Mouse (Mus musculus) forebrain, embryonic 16.5 days (tissue): ENCODE measurements around the gene Pex14. TPM values are rescaled to one million over a fixed set of nuclear protein-coding genes. Genes with fewer than 3 reads are reported as not detected.
A peak's percentile ranks its signal among the peaks of the same experiment; 100 is the strongest.

Source experiments
- ATAC-seq: fragments of 200-750 bp; cut with Nextera tagmentation; 2 replicates; pipeline ENCODE4 v1.8.0; 2017; ENCODE audit warnings: mild to moderate bottlenecking, moderate library complexity
- H3K27ac ChIP-seq: fragments of 300-500 bp; sonication (generic); 2 replicates; pipeline ENCODE4 v1.5.1; 2014; ENCODE audit warnings: low read length, control low read depth
- H3K27me3 ChIP-seq: fragments of 300-500 bp; sonication (generic); replicated peaks from 2 replicates; pipeline ENCODE4 v1.6.1; 2014; ENCODE audit warnings: low read length; ENCODE audit not compliant: control insufficient read depth, insufficient read depth
- H3K36me3 ChIP-seq: fragments of 300-500 bp; sonication (generic); 2 replicates; pipeline ENCODE4 v1.6.1; 2014; ENCODE audit not compliant: control insufficient read depth, insufficient read depth
- H3K4me1 ChIP-seq: fragments of 300-500 bp; sonication (generic); replicated peaks from 2 replicates; pipeline ENCODE4 v1.6.1; 2014; ENCODE audit warnings: low read length; ENCODE audit not compliant: control insufficient read depth, insufficient read depth
- H3K4me2 ChIP-seq: fragments of 300-500 bp; sonication (generic); 2 replicates; pipeline ENCODE4 v1.6.1; 2014; ENCODE audit warnings: mild to moderate bottlenecking, low read length, control low read depth
- H3K4me3 ChIP-seq: fragments of 300-500 bp; sonication (generic); replicated peaks from 2 replicates; pipeline ENCODE4 v1.5.1; 2014; ENCODE audit warnings: mild to moderate bottlenecking, low read length, control low read depth
- H3K9ac ChIP-seq: fragments of 300-500 bp; sonication (generic); replicated peaks from 2 replicates; pipeline ENCODE4 v1.6.1; 2014; ENCODE audit warnings: low read depth, low read length, control low read depth
- H3K9me3 ChIP-seq: fragments of 300-500 bp; sonication (generic); 2 replicates; pipeline ENCODE4 v1.6.1; 2016; ENCODE audit warnings: low read length; ENCODE audit not compliant: control insufficient read depth
- WGBS: fragments of 180-500 bp; shearing (Covaris S2); extraction: QIAGEN DNeasy Blood & Tissue Kit; methylation state at CpG from one replicate; pipeline ENCODE4 v1.1.7; 2014; 5-methylcytosine and 5-hydroxymethylcytosine counted together
- polyA plus RNA-seq: library from polyadenylated mRNA; unstranded; fragments of >200 nt; fragmentation: Nextera tagmentation; extraction: Ambion mirVana; gene quantifications from 2 replicates; pipeline ENCODE4 v1.2.1, GENCODE M21; 2015

Pex14 gene
- polyA plus RNA-seq, 1 experiment from 2014 or later = 56.9 TPM

DNA sequence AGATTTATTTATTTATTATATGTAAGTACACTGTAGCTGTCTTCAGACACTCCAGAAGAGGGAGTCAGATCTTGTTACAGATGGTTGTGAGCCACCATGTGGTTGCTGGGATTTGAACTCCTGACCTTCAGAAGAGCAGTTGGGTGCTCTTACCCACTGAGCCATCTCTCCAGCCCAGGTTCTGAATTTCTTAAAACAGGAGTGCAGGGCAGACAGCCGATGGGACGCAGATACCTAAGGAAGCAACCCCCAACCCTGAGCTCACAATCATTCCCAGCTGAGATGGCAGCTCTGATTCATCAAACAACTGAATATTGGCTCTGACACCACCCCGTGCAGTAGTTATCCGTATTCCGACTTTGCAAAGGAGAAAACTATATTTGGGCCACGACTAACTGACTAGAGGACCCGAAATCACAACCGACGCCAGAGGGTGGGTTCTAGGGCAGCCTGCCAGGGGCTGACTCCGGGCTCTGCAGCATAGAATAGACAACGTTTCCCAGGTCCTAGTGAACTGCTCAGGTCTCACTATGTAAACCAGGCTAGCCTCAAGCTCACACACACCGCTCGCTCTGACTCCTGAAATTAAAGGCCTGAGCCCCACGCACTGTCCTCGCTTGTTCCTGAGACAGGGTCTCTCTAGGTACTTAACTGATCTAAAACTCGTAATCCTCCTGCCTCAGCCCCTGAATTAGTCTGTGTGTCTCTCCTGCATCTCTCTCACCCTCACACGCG, 36.6 kb upstream of the Pex14 start:
- Histone ChIP-seq H3K9me3 (no peaks in the 10 kb centered on the region), H3K27ac (no peak overlapping the region), H3K4me2 (peak overlapping the region; percentile 72), H3K4me1 (peaks cover 7% of the 10 kb centered on the region), H3K36me3 (peaks cover 1% of the 10 kb centered on the region; the same call in 1 of the 2 replicates), H3K9ac (peak overlapping the region; percentile 74; the same call in 1 of the 2 replicates), H3K27me3 (no peaks in the 10 kb centered on the region), H3K4me3 (peak overlapping the region; percentile 74)
- WGBS = 57% methylated on average over 18 of the region's 18 CpGs
- 0 out of 2 replicates have a peak, but pooled peaks have one; percentile 4 for ATAC-seq

GRCm38 (mm10) chr4:149133395-149133794, 33.7 kb upstream of the Pex14 start:
- no peaks in the 10 kb centered on the region for H3K27me3 ChIP-seq
- no peak overlapping the region for H3K27ac ChIP-seq
- no peak overlapping the region for H3K4me2 ChIP-seq
- H3K36me3 ChIP-seq = peaks cover 2% of the 10 kb centered on the region; the same call in 1 of the 2 replicates
- no peak for ATAC-seq
- no peak overlapping the region for H3K9ac ChIP-seq
- peaks cover 7% of the 10 kb centered on the region for H3K4me1 ChIP-seq
- H3K9me3 ChIP-seq = no peaks in the 10 kb centered on the region
- WGBS = 78% methylated on average over 5 of the region's 5 CpGs
- H3K4me3 ChIP-seq = no peak overlapping the region

DNA sequence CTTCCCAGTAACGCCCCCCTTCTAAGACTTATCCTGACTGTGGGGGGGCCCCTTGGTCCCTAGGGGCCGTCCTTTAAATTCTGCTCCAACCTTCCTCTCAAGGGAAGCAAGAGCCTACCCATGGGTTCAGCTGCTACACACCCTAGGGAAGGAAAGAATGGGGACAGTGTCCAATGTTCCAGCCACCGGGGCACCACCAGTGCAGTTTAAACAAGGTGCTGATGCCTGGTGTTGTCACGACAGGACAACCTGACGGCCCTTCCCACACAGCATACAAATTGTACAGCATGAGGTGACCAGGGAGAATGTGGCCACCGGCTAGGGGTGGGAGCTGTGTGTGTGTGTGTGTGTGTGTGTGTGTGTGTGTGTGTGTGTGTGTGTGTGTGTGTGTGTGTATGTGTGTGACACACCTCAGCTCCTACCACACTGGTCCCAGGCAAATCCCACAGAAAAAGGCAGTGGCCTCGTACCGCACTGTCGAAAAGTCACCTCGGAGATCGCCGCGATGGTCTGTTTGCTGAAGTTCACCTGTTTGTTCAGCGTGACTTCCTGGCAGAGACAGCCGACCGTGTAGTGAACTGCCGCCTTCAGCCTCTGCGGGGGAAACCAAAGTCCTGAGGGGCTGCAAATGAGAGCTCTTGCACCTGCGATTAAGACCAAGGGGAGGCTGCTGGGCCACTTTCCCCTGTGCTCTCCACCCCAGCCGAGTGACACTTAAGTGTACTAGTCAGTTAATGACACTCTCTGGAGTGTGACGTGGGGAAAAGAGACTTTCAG, 32.3 kb upstream of the Pex14 start:
- Histone ChIP-seq H3K36me3 (peaks cover 2% of the 10 kb centered on the region; the same call in 1 of the 2 replicates), H3K9ac (0 out of 2 replicates have a peak overlapping the region, but pooled peaks have one; percentile 3), H3K27me3 (no peaks in the 10 kb centered on the region), H3K27ac (no peak overlapping the region), H3K9me3 (no peaks in the 10 kb centered on the region), H3K4me2 (no peak overlapping the region), H3K4me1 (peaks cover 7% of the 10 kb centered on the region), H3K4me3 (no peak overlapping the region)
- WGBS = 90% methylated on average over 21 of the region's 21 CpGs
- no peak for ATAC-seq

- Histone ChIP-seq H3K4me2 (no peak overlapping the region), H3K27me3 (no peaks in the 10 kb centered on the region), H3K9ac (no peak overlapping the region), H3K27ac (no peak overlapping the region), H3K36me3 (peaks cover 2% of the 10 kb centered on the region; the same call in 1 of the 2 replicates), H3K9me3 (no peaks in the 10 kb centered on the region), H3K4me1 (peaks cover under 1% of the 10 kb centered on the region; the same call in 1 of the 2 replicates), H3K4me3 (no peak overlapping the region)
- no peak for ATAC-seq
- WGBS = 89% methylated on average over 23 of the region's 23 CpGs
These were observed 31.5 kb upstream of the Pex14 start for GRCm38 (mm10) chr4:149131021-149131752.

DNA sequence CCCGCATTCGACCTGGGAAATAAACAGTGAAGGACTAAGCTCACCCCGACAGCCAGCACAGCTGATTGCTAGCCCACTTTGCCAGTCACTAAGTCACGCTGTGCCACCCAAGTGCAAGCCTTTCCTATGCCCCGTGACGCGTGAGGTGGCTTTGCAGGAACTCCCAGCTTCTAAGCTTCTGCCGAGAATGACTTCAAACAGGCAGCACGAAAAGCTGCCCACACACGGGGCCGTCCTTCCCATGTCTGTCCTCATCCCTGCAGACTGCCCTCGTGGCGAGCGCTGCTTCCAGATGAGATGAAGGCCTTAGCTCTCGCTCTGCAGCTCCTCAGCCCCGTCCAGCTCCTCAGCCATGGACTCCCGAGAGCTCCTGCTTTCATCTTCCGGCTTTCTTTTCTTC, 28.8 kb upstream of the Pex14 start:
- WGBS = 87% methylated on average over 18 of the region's 18 CpGs
- H3K36me3 ChIP-seq = peaks cover 2% of the 10 kb centered on the region; the same call in 1 of the 2 replicates

GRCm38 (mm10) chr4:149126663-149127062, 27.0 kb upstream of the Pex14 start, which contains the start of gene Cort:
Gene Cort, minus strand, starts transcription at chr4:149126763.
- no peaks in the 10 kb centered on the region for H3K9me3 ChIP-seq
- H3K36me3 ChIP-seq = peaks cover 2% of the 10 kb centered on the region; the same call in 1 of the 2 replicates
- ATAC-seq = no peak
- no peak within 1 kb of the TSS for H3K4me2 ChIP-seq
- no peaks in the 10 kb centered on the region for H3K4me1 ChIP-seq
- H3K27me3 ChIP-seq = no peaks in the 10 kb centered on the region
- no peak within 1 kb of the TSS for H3K4me3 ChIP-seq
- WGBS = 73% methylated on average over 11 of the region's 11 CpGs
- H3K27ac ChIP-seq = no peak within 1 kb of the TSS
- no peak within 1 kb of the TSS for H3K9ac ChIP-seq

More for the DNA sequence above, 28.8 kb upstream of the Pex14 start:
- Histone ChIP-seq H3K9ac (no peak overlapping the region), H3K4me3 (no peak overlapping the region), H3K27ac (no peak overlapping the region), H3K9me3 (no peaks in the 10 kb centered on the region), H3K4me2 (no peak overlapping the region), H3K27me3 (no peaks in the 10 kb centered on the region), H3K4me1 (no peaks in the 10 kb centered on the region)
- no peak for ATAC-seq

- Histone ChIP-seq H3K36me3 (no peaks in the 10 kb centered on the region), H3K27me3 (no peaks in the 10 kb centered on the region), H3K9ac (no peak overlapping the region), H3K9me3 (no peaks in the 10 kb centered on the region), H3K27ac (no peak overlapping the region), H3K4me3 (no peak overlapping the region), H3K4me1 (no peaks in the 10 kb centered on the region), H3K4me2 (no peak overlapping the region)
- no peak for ATAC-seq
- WGBS = 82% methylated on average over 6 of the region's 6 CpGs
These were observed 26.4 kb upstream of the Pex14 start for GRCm38 (mm10) chr4:149126115-149126509.

- no peak overlapping the region for H3K9ac ChIP-seq
- H3K9me3 ChIP-seq = no peaks in the 10 kb centered on the region
- H3K27ac ChIP-seq = no peak overlapping the region
- H3K4me3 ChIP-seq = no peak overlapping the region
- no peaks in the 10 kb centered on the region for H3K4me1 ChIP-seq
- no peaks in the 10 kb centered on the region for H3K36me3 ChIP-seq
- no peak for ATAC-seq
- no peaks in the 10 kb centered on the region for H3K27me3 ChIP-seq
- WGBS = 40% methylated on average over 11 of the region's 11 CpGs
- no peak overlapping the region for H3K4me2 ChIP-seq
These were observed 25.9 kb upstream of the Pex14 start for GRCm38 (mm10) chr4:149125341-149126114.
